9 mouse cellular contexts compared by ENCODE assay signal in genomic region chr2:164744987-164745386, GRCm38 (mm10). TPM values are rescaled to one million over a fixed set of nuclear protein-coding genes. Genes with fewer than 3 reads are reported as not detected.
DNase-seq lines count a peak whose midpoint lies in the region; ATAC-seq and TF ChIP-seq lines count a peak whose summit lies in the region.
"Had no signal": no experiment of that assay in that cellular context is flagged by ENCODE, and none has a peak within 500 bp of the region (broad histone marks: within the 10 kb centered on the region; RNA-seq: fewer than 3 reads in every experiment).

No protein-coding gene starts in this region.

- H3K27ac ChIP-seq in kidney, embryonic 15.5 days = no peak overlapping the region
- H3K27ac ChIP-seq in cortical plate, adult 2 months (ENCODE audit: insufficient read depth, low read length) = no peak overlapping the region
- no peak overlapping the region for H3K27ac ChIP-seq in hindbrain, embryonic 16.5 days (ENCODE audit: low read depth, low read length)
- H3K27ac ChIP-seq in midbrain, embryonic 14.5 days (replicated peaks; ENCODE audit: low read depth, low read length) = no peak overlapping the region

- no peak for ATAC-seq in kidney, embryonic 15.5 days (replicated peaks; ENCODE audit: low FRiP score)
- ATAC-seq in hindbrain, embryonic 16.5 days = no peak
- no peak for ATAC-seq in midbrain, embryonic 14.5 days (ENCODE audit: low FRiP score, low TSS enrichment)

- intact Hi-C loops in left cerebral cortex, postnatal 25 days (cut with DNase I) = no loop called here

- H3K4me3 ChIP-seq in kidney, embryonic 15.5 days (replicated peaks) = peak overlapping the region; percentile 85
- peak overlapping the region; percentile 67 for H3K4me3 ChIP-seq in cortical plate, adult 2 months (ENCODE audit: insufficient read depth, low read length)
- peak overlapping the region; percentile 97 for H3K4me3 ChIP-seq in hindbrain, embryonic 16.5 days (ENCODE audit: low read length)
- H3K4me3 ChIP-seq in midbrain, embryonic 14.5 days (replicated peaks; ENCODE audit: low read depth, low read length) = peak overlapping the region; percentile 87

- TF ChIP-seq POLR2A in cortical plate, adult 2 months (IDR thresholded peaks at IDR 0.05; ENCODE audit: extremely low read depth, insufficient read depth, low read length) = no peak

- peak overlapping the region; percentile 66 for H3K4me2 ChIP-seq in kidney, embryonic 15.5 days
- H3K4me2 ChIP-seq in hindbrain, embryonic 16.5 days (ENCODE audit: low read length) = peak overlapping the region; percentile 88
- peak overlapping the region; percentile 93 for H3K4me2 ChIP-seq in midbrain, embryonic 14.5 days (ENCODE audit: low read length)

- no peak for TF ChIP-seq CTCF in cortical plate, adult 2 months (IDR thresholded peaks at IDR 0.05; ENCODE audit: extremely low read depth, insufficient read depth, low read length)

- peaks cover 20% of the 10 kb centered on the region for H3K4me1 ChIP-seq in kidney, embryonic 15.5 days
- H3K4me1 ChIP-seq in cortical plate, adult 2 months (ENCODE audit: control insufficient read depth, insufficient read depth, low read length) = peaks cover 7% of the 10 kb centered on the region; the same call in 1 of the 2 replicates
- peaks cover 20% of the 10 kb centered on the region for H3K4me1 ChIP-seq in hindbrain, embryonic 16.5 days (ENCODE audit: control insufficient read depth, insufficient read depth, low read depth, low read length)
- H3K4me1 ChIP-seq in midbrain, embryonic 14.5 days (ENCODE audit: control insufficient read depth, insufficient read depth, low read length) = peaks cover 13% of the 10 kb centered on the region

- no peak for DNase-seq in kidney, postnatal 36 days
- DNase-seq in midbrain, embryonic 14.5 days = no peak
- no peak for DNase-seq in thymus, adult 18-20 months
- no peak for DNase-seq in right cerebral cortex, postnatal 36 days (ENCODE audit: low spot score in 2 of 2)
- no peak for DNase-seq in left cerebral cortex, postnatal 25 days (ENCODE audit: low spot score in 2 of 2)

- H3K36me3 ChIP-seq in kidney, embryonic 15.5 days = peaks cover 28% of the 10 kb centered on the region
- peaks cover 4% of the 10 kb centered on the region; the same call in 1 of the 2 replicates for H3K36me3 ChIP-seq in hindbrain, embryonic 16.5 days (ENCODE audit: control insufficient read depth, insufficient read depth, low read length)
- H3K36me3 ChIP-seq in midbrain, embryonic 14.5 days (ENCODE audit: control insufficient read depth, insufficient read depth, low read length) = peaks cover 17% of the 10 kb centered on the region

- 67% methylated on average over 13 of the region's 13 CpGs for WGBS in kidney, embryonic 15.5 days
- WGBS in hindbrain, embryonic 16.5 days = 72% methylated on average over 13 of the region's 13 CpGs
- WGBS in midbrain, embryonic 14.5 days = 77% methylated on average over 13 of the region's 13 CpGs

- H3K9me3 ChIP-seq in kidney, embryonic 15.5 days (replicated peaks) = no peaks in the 10 kb centered on the region
- H3K9me3 ChIP-seq in hindbrain, embryonic 16.5 days (ENCODE audit: control insufficient read depth, low read length) = no peaks in the 10 kb centered on the region
- no peaks in the 10 kb centered on the region for H3K9me3 ChIP-seq in midbrain, embryonic 14.5 days (ENCODE audit: control insufficient read depth, low read length)

- H3K9ac ChIP-seq in kidney, embryonic 15.5 days = peak overlapping the region; percentile 89
- H3K9ac ChIP-seq in hindbrain, embryonic 16.5 days (ENCODE audit: low read depth, low read length) = no peak overlapping the region; the same call in 1 of the 2 replicates
- peak overlapping the region; percentile 90; the same call in 1 of the 2 replicates for H3K9ac ChIP-seq in midbrain, embryonic 14.5 days (replicated peaks; ENCODE audit: low read length)

- H3K27me3 ChIP-seq in kidney, embryonic 15.5 days = no peaks in the 10 kb centered on the region
- H3K27me3 ChIP-seq in hindbrain, embryonic 16.5 days (replicated peaks; ENCODE audit: control insufficient read depth, insufficient read depth, low read length) = no peaks in the 10 kb centered on the region
- H3K27me3 ChIP-seq in midbrain, embryonic 14.5 days (ENCODE audit: control insufficient read depth, insufficient read depth, low read length) = no peaks in the 10 kb centered on the region

RNA-seq across cellular contexts. Expression of gene Wfdc3, which starts 0.7 kb away (rescaled TPM):
- polyA plus RNA-seq in kidney, embryonic 15.5 days (2015; fragmentation: Nextera tagmentation; extraction: Ambion mirVana) = 1.2 and 1.3 TPM in 2 replicates
- polyA plus RNA-seq in cortical plate, adult 2 months (2012; rRNA removed) = 2.4 and 2.6 TPM in 2 replicates
- polyA plus RNA-seq in hindbrain, embryonic 16.5 days (2015; fragmentation: Nextera tagmentation; extraction: Ambion mirVana) = 1.6 and 1.7 TPM in 2 replicates
- 0.80 and 1.1 TPM in 2 replicates for polyA plus RNA-seq in midbrain, embryonic 14.5 days (2014; fragmentation: Nextera tagmentation; extraction: Ambion mirVana)
- 1 to 10 TPM; 1.6 to 1.9 TPM for total RNA-seq in left cerebral cortex, postnatal 25 days (2021)

RNA-seq across cellular contexts. Expression of gene Dnttip1, which starts 0.8 kb away (rescaled TPM):
- 74.6 and 75.1 TPM in 2 replicates for polyA plus RNA-seq in kidney, embryonic 15.5 days (2015; fragmentation: Nextera tagmentation; extraction: Ambion mirVana)
- polyA plus RNA-seq in cortical plate, adult 2 months (2012; rRNA removed) = 35.5 and 36.4 TPM in 2 replicates
- 55.9 and 60.0 TPM in 2 replicates for polyA plus RNA-seq in hindbrain, embryonic 16.5 days (2015; fragmentation: Nextera tagmentation; extraction: Ambion mirVana)
- 49.1 and 55.0 TPM in 2 replicates for polyA plus RNA-seq in midbrain, embryonic 14.5 days (2014; fragmentation: Nextera tagmentation; extraction: Ambion mirVana)
- 10 to 100 TPM; 36.6 to 39.3 TPM for total RNA-seq in left cerebral cortex, postnatal 25 days (2021)

RNA-seq across cellular contexts. Expression of gene Ube2c, which starts 24.7 kb away (rescaled TPM):
- 517 and 530 TPM in 2 replicates for polyA plus RNA-seq in kidney, embryonic 15.5 days (2015; fragmentation: Nextera tagmentation; extraction: Ambion mirVana)
- polyA plus RNA-seq in cortical plate, adult 2 months (2012; rRNA removed) = 1.4 and 3.0 TPM in 2 replicates
- polyA plus RNA-seq in hindbrain, embryonic 16.5 days (2015; fragmentation: Nextera tagmentation; extraction: Ambion mirVana) = 69.0 and 75.0 TPM in 2 replicates
- 45.9 and 85.7 TPM in 2 replicates for polyA plus RNA-seq in midbrain, embryonic 14.5 days (2014; fragmentation: Nextera tagmentation; extraction: Ambion mirVana)
- total RNA-seq in left cerebral cortex, postnatal 25 days (2021) = under 1 TPM; 0.60 to 0.89 TPM

RNA-seq across cellular contexts. Expression of gene Spint5, which starts 29.9 kb away (rescaled TPM):
- not detected in 2 replicates for polyA plus RNA-seq in kidney, embryonic 15.5 days (2015; fragmentation: Nextera tagmentation; extraction: Ambion mirVana)
- not detected in 2 replicates for polyA plus RNA-seq in cortical plate, adult 2 months (2012; rRNA removed)
- polyA plus RNA-seq in hindbrain, embryonic 16.5 days (2015; fragmentation: Nextera tagmentation; extraction: Ambion mirVana) = not detected in 2 replicates
- not detected in 2 replicates for polyA plus RNA-seq in midbrain, embryonic 14.5 days (2014; fragmentation: Nextera tagmentation; extraction: Ambion mirVana)
- not detected for total RNA-seq in left cerebral cortex, postnatal 25 days (2021)
- polyA plus RNA-seq: small intestine, adult 2 months had no signal

RNA-seq across cellular contexts. Expression of gene Tnnc2, which starts 34.8 kb away (rescaled TPM):
- polyA plus RNA-seq in kidney, embryonic 15.5 days (2015; fragmentation: Nextera tagmentation; extraction: Ambion mirVana) = 40.1 and 87.2 TPM in 2 replicates
- polyA plus RNA-seq in cortical plate, adult 2 months (2012; rRNA removed) = 1.3 and 1.6 TPM in 2 replicates
- polyA plus RNA-seq in hindbrain, embryonic 16.5 days (2015; fragmentation: Nextera tagmentation; extraction: Ambion mirVana) = 0.68 and 44.8 TPM in 2 replicates
- polyA plus RNA-seq in midbrain, embryonic 14.5 days (2014; fragmentation: Nextera tagmentation; extraction: Ambion mirVana) = not detected in 2 replicates
- total RNA-seq in left cerebral cortex, postnatal 25 days (2021) = not detected
- polyA plus RNA-seq: small intestine, adult 2 months had no signal

Comparison
In these comparisons a context has a peak if more than half of its experiments do, and no peak if none do; other contexts are left out.
1. RNA of gene Ube2c, which starts 24.7 kb away (polyA plus RNA-seq): 517 to 530 TPM in kidney, embryonic 15.5 days, 45.9 to 85.7 TPM in midbrain, embryonic 14.5 days and 69.0 to 75.0 TPM in hindbrain, embryonic 16.5 days; 1.4 to 3.0 TPM in cortical plate, adult 2 months; every median in the first group is over 10 times any median in the second.
2. Peak in every context shown above with its lines, with median percentiles within 50 percentile points of each other: H3K4me2 ChIP-seq and H3K4me3 ChIP-seq.